Mouse (Mus musculus): Measurements from ENCODE around the gene Ptgds. TPM values are rescaled to one million over a fixed set of nuclear protein-coding genes. Genes with fewer than 3 reads are reported as not detected.

Ptgds gene
- total and polyA plus RNA-seq, 2 experiments from 2014 or later, result 2,498 to 3,193 TPM

GRCm38 (mm10) chr2:25423626-25424025 is 46.2 kb downstream of the Ptgds start:
- ATAC-seq, result no peak

GRCm38 (mm10) chr2:25422587-25423410 is 47.0 kb downstream of the Ptgds start, which contains the start of gene Fut7:
TSS of gene Fut7 (plus strand) at chr2:25423267.
- DNase-seq (ENCODE audit: low spot score) (no peak), ATAC-seq (no peak)
- WGBS, result 67% methylated on average over 17 of the region's 17 CpGs
- TF ChIP-seq CTCF (IDR thresholded peaks at IDR 0.05; ENCODE audit: low read depth), result no peak
- Histone ChIP-seq H3K27me3 (ENCODE audit: insufficient read depth, low read length) (no peaks in the 10 kb centered on the region), H3K4me1 (ENCODE audit: insufficient read depth, low read length) (no peaks in the 10 kb centered on the region), H3K27ac (no peak within 1 kb of the TSS), H3K9ac (replicated peaks; ENCODE audit: low read length) (no peak within 1 kb of the TSS), H3K9me3 (ENCODE audit: low read length) (no peaks in the 10 kb centered on the region), H3K4me3 (ENCODE audit: low read length) (no peak within 1 kb of the TSS), H3K36me3 (ENCODE audit: insufficient read depth, low read length) (no peaks in the 10 kb centered on the region), H3K4me2 (ENCODE audit: low read depth, low read length) (no peak within 1 kb of the TSS)

More at GRCm38 (mm10) chr2:25423626-25424025, 46.2 kb downstream of the Ptgds start:
- H3K9me3 ChIP-seq (ENCODE audit: low read length), result no peaks in the 10 kb centered on the region
- no peaks in the 10 kb centered on the region for H3K27me3 ChIP-seq (ENCODE audit: insufficient read depth, low read length)
- no peak overlapping the region for H3K27ac ChIP-seq
- no peak for DNase-seq (ENCODE audit: low spot score)
- no peak overlapping the region for H3K4me3 ChIP-seq (ENCODE audit: low read length)
- H3K4me2 ChIP-seq (ENCODE audit: low read depth, low read length), result no peak overlapping the region
- no peak for TF ChIP-seq CTCF (IDR thresholded peaks at IDR 0.05; ENCODE audit: low read depth)
- no peaks in the 10 kb centered on the region for H3K4me1 ChIP-seq (ENCODE audit: insufficient read depth, low read length)
- WGBS, result 57% methylated on average over 1 of the region's 1 CpGs
- H3K36me3 ChIP-seq (ENCODE audit: insufficient read depth, low read length), result no peaks in the 10 kb centered on the region
- no peak overlapping the region for H3K9ac ChIP-seq (replicated peaks; ENCODE audit: low read length)

DNA sequence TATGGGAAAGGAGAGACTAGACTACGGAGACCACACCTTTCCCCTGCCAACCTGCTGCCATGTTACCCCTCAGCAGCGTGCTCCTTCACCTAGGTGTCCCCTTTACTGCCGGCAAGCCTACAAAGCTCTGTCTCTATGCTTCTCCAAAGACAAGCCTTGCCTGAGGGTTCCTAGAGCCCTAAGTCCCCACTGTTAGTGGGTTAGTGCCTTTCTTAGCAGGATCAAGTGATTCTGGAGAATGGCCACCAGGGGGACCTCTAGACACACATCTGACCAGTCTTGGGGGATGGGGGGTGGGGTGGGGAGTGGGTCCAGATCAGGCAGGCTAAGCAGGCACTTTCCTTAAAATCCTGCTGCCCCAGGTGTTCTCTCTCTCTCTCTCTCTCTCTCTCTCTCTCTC is 48.0 kb downstream of the Ptgds start:
- Histone ChIP-seq H3K27ac (no peak overlapping the region), H3K4me2 (ENCODE audit: low read depth, low read length) (no peak overlapping the region), H3K4me1 (ENCODE audit: insufficient read depth, low read length) (no peaks in the 10 kb centered on the region), H3K9ac (replicated peaks; ENCODE audit: low read length) (no peak overlapping the region), H3K9me3 (ENCODE audit: low read length) (no peaks in the 10 kb centered on the region), H3K36me3 (ENCODE audit: insufficient read depth, low read length) (no peaks in the 10 kb centered on the region), H3K4me3 (ENCODE audit: low read length) (no peak overlapping the region), H3K27me3 (ENCODE audit: insufficient read depth, low read length) (no peaks in the 10 kb centered on the region)
- DNase-seq (ENCODE audit: low spot score) (peak; percentile 85), ATAC-seq (peak; percentile 70; the same call in 1 of the 2 replicates)
- peak; percentile 81 for TF ChIP-seq CTCF (IDR thresholded peaks at IDR 0.05; ENCODE audit: low read depth)
- 28% methylated on average over 3 of the region's 3 CpGs for WGBS

DNA sequence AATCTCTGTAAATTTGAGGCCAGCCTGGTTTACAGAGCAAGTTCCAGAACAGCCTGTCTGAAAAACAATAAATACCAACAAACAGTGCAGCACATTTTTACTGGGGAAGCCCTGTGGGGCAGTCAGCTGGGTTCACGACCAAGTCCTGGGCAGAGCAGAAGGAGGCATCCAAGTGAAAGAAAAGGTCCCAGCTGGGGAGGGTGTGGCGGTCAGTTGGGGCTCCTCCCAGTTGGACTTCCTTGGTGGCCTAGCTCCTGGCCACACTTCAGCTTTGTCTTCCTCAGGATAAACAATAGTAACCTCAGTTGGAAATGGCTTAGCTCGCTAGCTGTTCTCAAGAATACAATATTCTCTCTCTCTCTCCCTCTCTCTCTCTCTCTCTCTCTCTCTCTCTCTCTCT is 52.4 kb downstream of the Ptgds start:
- no peaks in the 10 kb centered on the region for H3K9me3 ChIP-seq (ENCODE audit: low read length)
- ATAC-seq, result no peak
- no peaks in the 10 kb centered on the region for H3K4me1 ChIP-seq (ENCODE audit: insufficient read depth, low read length)
- H3K4me2 ChIP-seq (ENCODE audit: low read depth, low read length), result no peak overlapping the region
- H3K27ac ChIP-seq, result no peak overlapping the region
- no peak overlapping the region for H3K4me3 ChIP-seq (ENCODE audit: low read length)
- peak; percentile 31 for DNase-seq (ENCODE audit: low spot score)
- H3K9ac ChIP-seq (replicated peaks; ENCODE audit: low read length), result no peak overlapping the region
- H3K36me3 ChIP-seq (ENCODE audit: insufficient read depth, low read length), result no peaks in the 10 kb centered on the region
- 15% methylated on average over 3 of the region's 3 CpGs for WGBS
- H3K27me3 ChIP-seq (ENCODE audit: insufficient read depth, low read length), result no peaks in the 10 kb centered on the region
- TF ChIP-seq CTCF (IDR thresholded peaks at IDR 0.05; ENCODE audit: low read depth), result no peak

Small RNA genes lying within 50 kb of the gene (microRNA-seq; reads per million reads assigned to microRNA genes)
- gene Mir3087, result 1.1 to 1.9 reads per million in 2 experiments

Other genes starting within 250 kb of the Ptgds start
Only the 30 nearest of the 41 such genes appear.
- 84.5 and 120 TPM in 2 replicates for gene Ssna1, start 197.6 kb downstream of the Ptgds start, total RNA-seq (2014; rRNA removed)
- 159 and 165 TPM in 2 replicates for gene Ssna1, start 197.6 kb downstream of the Ptgds start, polyA plus RNA-seq (2015; fragmentation: Nextera tagmentation; extraction: Ambion mirVana)
- gene Anapc2, start 197.6 kb downstream of the Ptgds start, total RNA-seq (2014; rRNA removed), result 26.1 and 46.7 TPM in 2 replicates
- gene Anapc2, start 197.6 kb downstream of the Ptgds start, polyA plus RNA-seq (2015; fragmentation: Nextera tagmentation; extraction: Ambion mirVana), result 101 and 105 TPM in 2 replicates
- not detected in 2 replicates for gene Tmem210, start 181.9 kb downstream of the Ptgds start, total RNA-seq (2014; rRNA removed)
- gene Tmem210, start 181.9 kb downstream of the Ptgds start, polyA plus RNA-seq (2015; fragmentation: Nextera tagmentation; extraction: Ambion mirVana), result not detected in 2 replicates
- gene Lrrc26, start 180.1 kb downstream of the Ptgds start, total RNA-seq (2014; rRNA removed), result 1.0 TPM in 1 of 2 replicates, not detected in the other
- gene Lrrc26, start 180.1 kb downstream of the Ptgds start, polyA plus RNA-seq (2015; fragmentation: Nextera tagmentation; extraction: Ambion mirVana), result 0.20 and 0.44 TPM in 2 replicates
- 146 and 156 TPM in 2 replicates for gene Grin1, start 150.9 kb downstream of the Ptgds start, total RNA-seq (2014; rRNA removed)
- gene Grin1, start 150.9 kb downstream of the Ptgds start, polyA plus RNA-seq (2015; fragmentation: Nextera tagmentation; extraction: Ambion mirVana), result 69.5 and 75.7 TPM in 2 replicates
- gene Man1b1, start 137.7 kb downstream of the Ptgds start, total RNA-seq (2014; rRNA removed), result 52.6 and 67.9 TPM in 2 replicates
- 46.7 and 49.7 TPM in 2 replicates for gene Man1b1, start 137.7 kb downstream of the Ptgds start, polyA plus RNA-seq (2015; fragmentation: Nextera tagmentation; extraction: Ambion mirVana)
- gene Dpp7, start 113.7 kb downstream of the Ptgds start, total RNA-seq (2014; rRNA removed), result 19.0 and 30.0 TPM in 2 replicates
- gene Dpp7, start 113.7 kb downstream of the Ptgds start, polyA plus RNA-seq (2015; fragmentation: Nextera tagmentation; extraction: Ambion mirVana), result 24.7 and 27.8 TPM in 2 replicates
- 5.8 and 7.5 TPM in 2 replicates for gene Uap1l1, start 104.4 kb downstream of the Ptgds start, total RNA-seq (2014; rRNA removed)
- gene Uap1l1, start 104.4 kb downstream of the Ptgds start, polyA plus RNA-seq (2015; fragmentation: Nextera tagmentation; extraction: Ambion mirVana), result 15.6 and 18.5 TPM in 2 replicates
- gene Sapcd2, start 97.7 kb downstream of the Ptgds start, total RNA-seq (2014; rRNA removed), result 38.1 and 40.2 TPM in 2 replicates
- gene Sapcd2, start 97.7 kb downstream of the Ptgds start, polyA plus RNA-seq (2015; fragmentation: Nextera tagmentation; extraction: Ambion mirVana), result 20.2 and 22.0 TPM in 2 replicates
- gene Entpd2, start 74.2 kb downstream of the Ptgds start, total RNA-seq (2014; rRNA removed), result 8.4 and 12.9 TPM in 2 replicates
- 10.8 and 12.3 TPM in 2 replicates for gene Entpd2, start 74.2 kb downstream of the Ptgds start, polyA plus RNA-seq (2015; fragmentation: Nextera tagmentation; extraction: Ambion mirVana)
- 249 and 289 TPM in 2 replicates for gene Npdc1, start 70.7 kb downstream of the Ptgds start, total RNA-seq (2014; rRNA removed)
- 416 and 422 TPM in 2 replicates for gene Npdc1, start 70.7 kb downstream of the Ptgds start, polyA plus RNA-seq (2015; fragmentation: Nextera tagmentation; extraction: Ambion mirVana)
- 1.0 TPM in 1 of 2 replicates, not detected in the other for gene Fut7, start 46.8 kb downstream of the Ptgds start, total RNA-seq (2014; rRNA removed)
- gene Fut7, start 46.8 kb downstream of the Ptgds start, polyA plus RNA-seq (2015; fragmentation: Nextera tagmentation; extraction: Ambion mirVana), result 0.18 and 0.20 TPM in 2 replicates
- gene Abca2, start 41.3 kb downstream of the Ptgds start, total RNA-seq (2014; rRNA removed), result 84.6 and 94.9 TPM in 2 replicates
- gene Abca2, start 41.3 kb downstream of the Ptgds start, polyA plus RNA-seq (2015; fragmentation: Nextera tagmentation; extraction: Ambion mirVana), result 10.7 and 12.5 TPM in 2 replicates
- 0.97 and 3.9 TPM in 2 replicates for gene Clic3, start 13.2 kb downstream of the Ptgds start, total RNA-seq (2014; rRNA removed)
- 4.1 and 4.8 TPM in 2 replicates for gene Clic3, start 13.2 kb downstream of the Ptgds start, polyA plus RNA-seq (2015; fragmentation: Nextera tagmentation; extraction: Ambion mirVana)
- 183 and 187 TPM in 2 replicates for gene Paxx, start 9.0 kb downstream of the Ptgds start, total RNA-seq (2014; rRNA removed)
- gene Paxx, start 9.0 kb downstream of the Ptgds start, polyA plus RNA-seq (2015; fragmentation: Nextera tagmentation; extraction: Ambion mirVana), result 141 and 145 TPM in 2 replicates
- gene Lcn12, start 23.9 kb upstream of the Ptgds start, total RNA-seq (2014; rRNA removed), result not detected in 2 replicates
- gene Lcn12, start 23.9 kb upstream of the Ptgds start, polyA plus RNA-seq (2015; fragmentation: Nextera tagmentation; extraction: Ambion mirVana), result not detected in 2 replicates
- 140 and 175 TPM in 2 replicates for gene Fbxw5, start 30.7 kb upstream of the Ptgds start, total RNA-seq (2014; rRNA removed)
- 93.4 and 102 TPM in 2 replicates for gene Fbxw5, start 30.7 kb upstream of the Ptgds start, polyA plus RNA-seq (2015; fragmentation: Nextera tagmentation; extraction: Ambion mirVana)
- 0.58 and 0.68 TPM in 2 replicates for gene C8g, start 31.7 kb upstream of the Ptgds start, total RNA-seq (2014; rRNA removed)
- gene C8g, start 31.7 kb upstream of the Ptgds start, polyA plus RNA-seq (2015; fragmentation: Nextera tagmentation; extraction: Ambion mirVana), result 6.5 and 8.0 TPM in 2 replicates
- gene Traf2, start 76.9 kb upstream of the Ptgds start, total RNA-seq (2014; rRNA removed), result 10.0 and 11.4 TPM in 2 replicates
- gene Traf2, start 76.9 kb upstream of the Ptgds start, polyA plus RNA-seq (2015; fragmentation: Nextera tagmentation; extraction: Ambion mirVana), result 9.2 and 9.3 TPM in 2 replicates
- 159 and 274 TPM in 2 replicates for gene Edf1, start 87.8 kb upstream of the Ptgds start, total RNA-seq (2014; rRNA removed)
- gene Edf1, start 87.8 kb upstream of the Ptgds start, polyA plus RNA-seq (2015; fragmentation: Nextera tagmentation; extraction: Ambion mirVana), result 394 and 413 TPM in 2 replicates
- gene Mamdc4, start 104.8 kb upstream of the Ptgds start, total RNA-seq (2014; rRNA removed), result 1.2 and 2.5 TPM in 2 replicates
- 1.2 and 2.0 TPM in 2 replicates for gene Mamdc4, start 104.8 kb upstream of the Ptgds start, polyA plus RNA-seq (2015; fragmentation: Nextera tagmentation; extraction: Ambion mirVana)
- 35.4 and 48.2 TPM in 2 replicates for gene Phpt1, start 105.2 kb upstream of the Ptgds start, total RNA-seq (2014; rRNA removed)
- gene Phpt1, start 105.2 kb upstream of the Ptgds start, polyA plus RNA-seq (2015; fragmentation: Nextera tagmentation; extraction: Ambion mirVana), result 232 and 242 TPM in 2 replicates
- gene Ajm1, start 111.7 kb upstream of the Ptgds start, total RNA-seq (2014; rRNA removed), result 22.4 and 29.1 TPM in 2 replicates
- 18.8 and 19.8 TPM in 2 replicates for gene Ajm1, start 111.7 kb upstream of the Ptgds start, polyA plus RNA-seq (2015; fragmentation: Nextera tagmentation; extraction: Ambion mirVana)
- 71.8 and 74.9 TPM in 2 replicates for gene Rabl6, start 138.5 kb upstream of the Ptgds start, total RNA-seq (2014; rRNA removed)
- 53.0 and 62.4 TPM in 2 replicates for gene Rabl6, start 138.5 kb upstream of the Ptgds start, polyA plus RNA-seq (2015; fragmentation: Nextera tagmentation; extraction: Ambion mirVana)
- gene Ccdc183, start 147.6 kb upstream of the Ptgds start, total RNA-seq (2014; rRNA removed), result not detected in 2 replicates
- gene Ccdc183, start 147.6 kb upstream of the Ptgds start, polyA plus RNA-seq (2015; fragmentation: Nextera tagmentation; extraction: Ambion mirVana), result 0.35 and 0.48 TPM in 2 replicates
- 48.0 and 59.8 TPM in 2 replicates for gene Tmem141, start 152.0 kb upstream of the Ptgds start, total RNA-seq (2014; rRNA removed)
- gene Tmem141, start 152.0 kb upstream of the Ptgds start, polyA plus RNA-seq (2015; fragmentation: Nextera tagmentation; extraction: Ambion mirVana), result 52.0 and 56.9 TPM in 2 replicates
- 2.2 and 2.7 TPM in 2 replicates for gene Fcna, start 158.0 kb upstream of the Ptgds start, total RNA-seq (2014; rRNA removed)
- gene Fcna, start 158.0 kb upstream of the Ptgds start, polyA plus RNA-seq (2015; fragmentation: Nextera tagmentation; extraction: Ambion mirVana), result 3.7 and 4.3 TPM in 2 replicates
- gene Lcn8, start 183.1 kb upstream of the Ptgds start, total RNA-seq (2014; rRNA removed), result not detected in 2 replicates
- gene Lcn8, start 183.1 kb upstream of the Ptgds start, polyA plus RNA-seq (2015; fragmentation: Nextera tagmentation; extraction: Ambion mirVana), result not detected in 2 replicates
- not detected in 2 replicates for gene Lcn5, start 187.9 kb upstream of the Ptgds start, total RNA-seq (2014; rRNA removed)
- not detected in 2 replicates for gene Lcn5, start 187.9 kb upstream of the Ptgds start, polyA plus RNA-seq (2015; fragmentation: Nextera tagmentation; extraction: Ambion mirVana)
- not detected in 2 replicates for gene Lcn6, start 206.7 kb upstream of the Ptgds start, total RNA-seq (2014; rRNA removed)
- not detected in 2 replicates for gene Lcn6, start 206.7 kb upstream of the Ptgds start, polyA plus RNA-seq (2015; fragmentation: Nextera tagmentation; extraction: Ambion mirVana)